Mouse (Mus musculus): ENCODE data around the gene Fmn2.

Fmn2 gene

DNA sequence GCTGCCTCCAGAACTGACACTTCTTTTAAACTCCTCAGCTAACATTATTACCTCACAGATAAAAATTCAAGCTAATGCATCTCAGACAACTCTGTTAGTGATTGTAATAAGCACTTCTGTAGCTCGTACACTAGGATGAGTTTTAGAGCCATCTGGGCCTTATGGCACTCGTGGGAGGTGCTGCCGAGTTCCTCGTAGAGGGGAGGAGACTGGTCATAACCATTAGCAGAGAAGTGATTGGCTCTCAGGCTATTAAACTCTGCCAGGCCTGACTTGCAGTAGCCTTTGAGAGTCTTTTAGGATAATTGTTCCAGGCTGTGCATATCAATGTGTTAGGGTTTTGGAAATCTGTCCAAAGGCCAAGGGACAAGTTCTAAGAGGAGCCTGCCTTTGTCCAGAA is 55.6 kb downstream of the Fmn2 start:
- 32% methylated on average over 4 of the region's 4 CpGs for WGBS

DNA sequence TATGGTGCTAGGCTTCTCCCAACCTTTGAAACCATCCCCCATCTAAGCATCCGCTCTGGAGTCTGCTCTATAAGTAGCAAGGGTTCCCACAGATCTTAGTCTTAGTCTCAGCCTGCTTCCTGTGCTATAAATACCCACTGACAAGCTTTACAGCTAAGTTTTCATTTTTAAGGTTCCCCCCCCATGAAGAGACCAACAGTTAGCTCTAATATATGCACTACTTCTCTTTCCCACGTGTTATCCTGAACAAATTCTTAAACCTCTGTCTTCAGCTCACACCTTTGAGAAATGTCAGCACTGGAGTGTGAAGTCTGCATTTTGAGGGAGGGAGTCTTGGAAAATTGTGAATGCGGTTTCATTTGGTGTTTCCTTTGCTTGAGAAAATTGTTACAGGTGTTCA is 56.2 kb downstream of the Fmn2 start:
- 41% methylated on average over 3 of the region's 3 CpGs for WGBS

DNA sequence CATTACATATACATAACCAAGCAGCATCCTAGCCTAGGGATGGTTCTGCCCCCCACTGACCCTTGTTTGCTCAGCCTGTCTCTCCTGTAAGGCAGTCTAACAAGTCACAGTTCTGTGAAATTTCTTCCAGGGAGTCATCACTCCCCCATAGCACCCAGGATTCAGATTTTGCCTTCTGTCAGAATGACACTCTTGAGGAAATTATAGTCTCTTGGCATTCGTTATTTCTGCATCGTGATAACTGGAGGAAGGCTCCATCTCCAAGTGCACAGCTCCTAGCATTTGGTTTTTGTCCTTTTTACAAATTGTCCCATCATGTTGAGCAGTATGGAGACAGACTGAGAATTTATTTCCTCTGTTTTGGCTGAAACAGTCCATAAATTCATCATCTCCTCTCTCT is 56.9 kb downstream of the Fmn2 start:
- WGBS, result 40% methylated on average over 2 of the region's 2 CpGs

DNA sequence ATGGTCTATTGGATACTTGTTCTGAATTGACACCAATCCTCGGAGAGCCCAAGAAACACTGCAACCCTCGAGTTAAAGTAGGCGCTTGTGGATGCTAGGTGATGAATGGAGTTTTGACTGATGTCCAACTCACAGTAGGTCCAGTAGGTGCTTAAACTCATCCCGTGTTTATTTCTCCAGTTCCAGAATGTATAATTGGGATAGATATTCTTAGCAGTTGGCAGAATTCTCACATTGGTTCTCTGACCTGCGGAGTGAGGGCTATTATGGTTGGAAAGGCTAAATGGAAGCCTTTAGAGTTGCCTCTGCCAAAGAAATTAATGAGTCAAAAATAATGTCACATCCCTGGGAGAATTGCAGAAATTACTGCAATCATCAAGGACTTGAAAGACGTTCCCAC is 62.9 kb downstream of the Fmn2 start:
- WGBS, result 69% methylated on average over 6 of the region's 6 CpGs

DNA sequence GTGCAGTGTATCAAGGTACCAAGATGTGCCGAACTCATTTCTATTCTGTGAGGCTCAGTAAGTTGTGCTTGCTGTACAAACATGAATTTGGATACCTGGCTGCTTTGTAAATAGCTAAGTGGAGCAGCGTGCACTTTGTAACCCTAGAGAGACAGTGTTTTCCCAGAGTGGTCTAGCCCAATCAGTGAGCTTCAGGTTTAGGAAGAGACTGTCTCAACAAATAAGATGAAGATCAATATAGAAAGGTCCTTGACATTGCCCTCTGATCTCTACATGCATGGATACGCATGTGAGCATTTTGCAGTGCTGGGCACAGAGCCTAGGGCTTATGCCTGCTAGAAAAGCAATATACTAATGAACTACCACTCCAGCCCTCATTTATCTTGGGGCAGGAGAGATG is 67.0 kb downstream of the Fmn2 start:
- 95% methylated on average over 3 of the region's 3 CpGs for WGBS

DNA sequence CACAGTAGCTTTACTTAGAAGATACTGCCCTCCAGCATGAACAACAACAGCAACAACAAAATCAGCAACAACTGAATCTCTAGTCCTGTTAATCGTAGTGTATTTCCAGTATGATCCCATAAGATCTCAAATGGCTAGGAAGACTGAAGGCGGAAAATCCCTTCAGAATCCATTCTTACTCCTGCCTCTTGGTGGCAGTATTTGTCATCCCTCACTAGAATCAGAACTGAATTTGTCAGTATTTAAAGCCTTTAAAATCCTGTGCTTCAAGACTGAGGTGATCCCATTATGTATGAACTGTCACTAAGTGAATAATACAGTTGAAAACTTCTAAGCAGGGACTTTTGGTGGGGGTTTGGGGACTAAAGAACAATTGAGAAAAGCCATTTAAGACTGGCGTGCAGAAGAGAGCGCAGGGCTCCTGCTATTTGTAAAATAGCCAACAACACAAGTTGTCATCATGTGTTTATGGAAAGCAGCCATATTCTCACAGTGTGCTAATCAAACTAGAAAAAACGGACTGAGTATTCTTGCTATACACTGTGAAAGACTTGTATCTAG is 90.9 kb downstream of the Fmn2 start:
- WGBS, result 46% methylated on average over 5 of the region's 5 CpGs

DNA sequence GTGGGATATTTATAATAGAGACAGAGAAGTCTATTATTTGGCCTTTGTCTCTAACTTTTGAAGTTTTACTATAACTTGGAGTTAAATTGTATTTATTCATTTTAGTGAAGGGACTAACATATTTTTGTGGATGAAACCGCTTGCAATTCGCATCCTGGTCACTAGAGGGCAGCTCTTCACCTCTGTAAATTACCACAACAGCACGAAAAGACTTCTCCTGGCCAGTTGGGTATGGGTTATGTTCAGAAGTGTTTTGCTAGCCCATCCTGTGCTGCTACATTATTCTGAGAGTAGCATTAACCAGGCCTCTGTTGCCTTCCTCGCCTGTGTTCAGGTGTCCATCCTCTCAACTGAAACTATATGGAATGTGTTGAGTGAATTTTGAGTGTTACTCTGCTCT is 93.4 kb downstream of the Fmn2 start:
- WGBS, result 8% methylated on average over 4 of the region's 4 CpGs

DNA sequence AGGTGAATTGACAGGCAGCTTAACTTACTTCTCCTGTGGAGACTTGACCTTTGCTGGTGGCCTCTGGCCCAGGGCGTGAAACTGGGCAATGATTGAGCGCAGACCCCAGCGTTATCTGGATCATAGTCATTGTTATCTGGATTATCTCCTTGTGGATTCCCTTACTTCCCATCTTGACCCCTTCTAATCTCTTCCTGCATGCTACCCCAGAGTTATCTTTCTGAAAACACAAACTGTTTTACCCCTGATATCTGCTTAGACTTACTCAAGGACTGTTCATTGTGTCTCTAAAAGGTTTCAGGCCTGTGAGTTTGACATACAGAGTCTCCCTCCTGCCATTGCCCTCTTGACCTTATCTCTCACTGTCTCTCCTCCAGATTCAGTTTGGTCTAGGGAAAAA is 95.9 kb downstream of the Fmn2 start:
- WGBS, result 87% methylated on average over 3 of the region's 3 CpGs

DNA sequence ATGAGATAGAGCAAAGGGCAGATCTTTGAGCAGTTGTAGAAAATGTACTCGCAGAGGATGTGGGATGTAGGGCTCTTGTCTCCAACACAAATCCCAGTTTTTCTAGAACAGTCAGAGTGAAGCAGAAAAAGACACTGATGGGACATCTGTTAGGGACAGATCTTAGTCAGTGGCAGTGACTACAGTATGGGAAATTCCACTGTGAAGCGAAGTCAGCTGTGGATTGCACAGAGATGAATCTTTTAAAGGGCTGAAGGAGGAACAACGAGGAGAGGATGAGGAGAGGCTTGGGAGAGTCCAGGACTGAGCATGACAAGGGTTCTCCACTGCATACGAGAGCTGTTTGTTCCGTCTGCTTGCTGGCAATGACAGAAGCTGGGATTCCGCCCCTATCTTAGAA is 96.6 kb downstream of the Fmn2 start:
- WGBS, result 50% methylated on average over 6 of the region's 6 CpGs

DNA sequence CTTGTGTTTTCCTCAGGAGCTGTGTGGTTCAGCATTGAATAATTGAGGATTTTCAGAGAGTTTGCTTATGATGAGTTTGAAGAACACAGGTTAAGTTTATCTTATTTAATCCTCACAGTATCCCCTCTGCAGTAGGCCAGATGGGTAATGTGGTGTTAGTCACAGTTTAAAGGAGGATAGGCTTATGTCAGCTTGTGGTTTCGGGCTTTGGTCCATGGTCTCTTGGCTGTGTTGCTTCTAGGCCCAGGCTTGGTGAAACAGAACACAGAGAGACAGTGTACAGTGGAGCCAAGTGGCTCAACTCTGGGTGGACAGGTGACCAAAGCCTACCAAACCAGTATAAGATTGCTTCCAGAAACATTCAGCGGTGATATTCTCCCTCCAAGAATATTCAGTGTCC is 98.4 kb downstream of the Fmn2 start:
- 90% methylated on average over 2 of the region's 2 CpGs for WGBS

DNA sequence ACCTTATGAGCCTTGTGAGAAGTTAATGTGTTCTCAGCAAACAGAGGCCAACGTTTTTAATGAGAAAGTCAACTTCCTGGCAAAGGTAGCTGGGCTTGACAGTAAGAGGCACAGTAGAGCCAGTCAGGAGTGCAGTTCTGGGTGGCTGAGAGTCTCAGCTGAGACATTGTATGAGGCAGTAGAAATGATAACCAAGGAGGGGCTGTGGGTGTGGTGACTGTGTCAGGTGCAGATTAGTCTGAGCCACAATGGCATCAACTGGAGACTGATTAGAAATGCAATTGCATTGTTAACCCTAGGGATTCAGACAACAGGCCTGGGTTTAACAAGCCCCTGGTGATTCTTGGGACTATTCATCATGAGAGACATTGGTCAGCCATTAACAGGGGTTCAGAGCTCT is 99.0 kb downstream of the Fmn2 start:
- WGBS, result 44% methylated on average over 1 of the region's 1 CpGs

DNA sequence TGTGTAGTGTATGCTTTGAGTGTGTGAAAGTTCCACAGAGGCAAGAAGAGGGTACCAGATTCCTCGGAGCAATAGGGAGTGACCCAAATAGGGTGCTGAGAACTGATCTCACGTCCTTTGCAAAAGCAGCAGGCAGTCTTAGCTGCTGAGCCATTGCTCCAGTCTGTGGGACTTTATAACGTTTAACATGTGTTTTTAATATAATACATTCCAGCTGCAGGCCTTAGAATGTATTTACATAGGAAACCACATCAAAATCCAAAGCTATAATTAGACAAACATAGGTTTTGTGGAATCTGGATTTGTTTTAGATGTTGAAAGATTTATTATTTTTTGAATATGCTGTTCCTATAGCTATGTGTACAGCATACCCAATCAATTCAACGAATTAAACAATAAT is 115.7 kb downstream of the Fmn2 start:
- WGBS, result 82% methylated on average over 4 of the region's 4 CpGs

DNA sequence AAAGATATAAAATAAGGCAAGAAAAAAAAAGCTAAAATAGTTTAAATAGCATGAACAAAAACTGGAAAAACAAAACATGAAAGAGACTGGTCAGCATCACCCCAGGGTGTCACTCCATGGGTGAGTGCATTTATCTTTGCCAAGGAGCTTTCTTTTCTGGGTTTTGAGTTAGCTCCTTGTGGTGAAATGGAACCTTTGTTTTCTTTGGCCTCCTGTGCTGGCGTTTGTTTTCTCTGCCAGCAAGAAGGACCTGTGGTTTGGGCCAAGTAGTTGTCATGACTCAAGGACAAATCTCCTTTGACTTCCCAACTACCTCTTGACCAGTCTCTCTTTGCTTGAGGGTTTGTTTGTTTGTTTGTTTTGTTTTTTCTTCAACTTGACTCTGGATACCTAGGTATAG is 119.9 kb downstream of the Fmn2 start:
- WGBS, result 32% methylated on average over 1 of the region's 1 CpGs

DNA sequence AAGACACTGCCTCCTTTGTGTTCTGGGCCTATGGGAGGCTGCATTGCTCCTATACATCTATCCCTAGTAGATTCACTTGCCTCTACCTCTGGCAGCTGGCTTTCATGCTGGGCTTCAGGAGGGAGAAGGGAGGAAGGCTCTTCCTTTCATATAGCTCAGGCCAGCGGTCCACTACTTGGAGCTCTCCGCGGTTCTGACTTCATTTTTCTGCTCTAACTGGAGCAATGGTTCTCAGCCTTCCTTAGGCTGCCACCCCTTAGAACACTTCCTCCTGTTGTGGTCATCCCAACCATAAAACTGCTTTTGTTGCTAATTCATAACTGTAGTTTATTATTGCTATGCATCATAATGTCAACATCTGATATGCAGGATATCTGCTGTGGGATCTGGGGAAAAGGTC is 121.4 kb downstream of the Fmn2 start:
- 52% methylated on average over 3 of the region's 3 CpGs for WGBS

DNA sequence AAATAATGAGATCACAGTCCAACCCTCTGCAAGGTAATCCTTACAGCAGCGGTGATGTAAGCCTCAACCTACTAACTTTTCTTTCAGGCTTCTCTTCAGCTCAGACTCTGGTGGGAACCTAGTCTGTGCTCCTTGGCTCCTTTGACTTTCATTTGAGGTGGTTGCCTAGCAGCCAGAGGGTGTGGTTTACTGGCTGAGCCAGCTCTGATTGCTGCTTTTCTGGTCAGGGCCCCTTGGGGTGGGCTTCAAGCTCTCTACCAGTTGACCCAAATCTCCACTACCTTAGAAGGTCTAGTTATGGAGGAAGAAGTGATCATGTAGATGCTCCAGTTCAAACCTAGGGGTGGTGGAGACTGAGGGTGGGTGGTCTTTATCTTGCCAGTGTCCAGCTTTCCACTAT is 128.4 kb downstream of the Fmn2 start:
- 78% methylated on average over 1 of the region's 1 CpGs for WGBS

DNA sequence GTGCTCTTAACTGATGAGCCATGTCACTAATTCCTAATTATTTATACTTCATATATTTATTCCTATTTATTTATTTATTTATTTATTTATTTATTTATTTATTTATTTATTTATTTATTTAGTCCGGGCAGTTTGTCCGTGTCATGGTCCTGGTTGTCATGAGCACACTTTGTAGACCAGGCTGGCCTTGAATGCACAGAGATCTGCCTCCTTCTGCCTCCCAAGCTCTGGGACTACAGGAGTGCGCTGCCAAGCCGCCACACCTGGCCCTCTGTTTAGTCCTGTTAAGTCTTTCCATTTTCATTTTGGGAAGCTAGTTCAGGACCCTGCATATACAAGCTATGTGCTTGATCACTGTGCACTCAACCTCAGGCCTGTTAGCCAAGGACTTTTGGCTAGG is 134.7 kb downstream of the Fmn2 start:
- 95% methylated on average over 4 of the region's 4 CpGs for WGBS

DNA sequence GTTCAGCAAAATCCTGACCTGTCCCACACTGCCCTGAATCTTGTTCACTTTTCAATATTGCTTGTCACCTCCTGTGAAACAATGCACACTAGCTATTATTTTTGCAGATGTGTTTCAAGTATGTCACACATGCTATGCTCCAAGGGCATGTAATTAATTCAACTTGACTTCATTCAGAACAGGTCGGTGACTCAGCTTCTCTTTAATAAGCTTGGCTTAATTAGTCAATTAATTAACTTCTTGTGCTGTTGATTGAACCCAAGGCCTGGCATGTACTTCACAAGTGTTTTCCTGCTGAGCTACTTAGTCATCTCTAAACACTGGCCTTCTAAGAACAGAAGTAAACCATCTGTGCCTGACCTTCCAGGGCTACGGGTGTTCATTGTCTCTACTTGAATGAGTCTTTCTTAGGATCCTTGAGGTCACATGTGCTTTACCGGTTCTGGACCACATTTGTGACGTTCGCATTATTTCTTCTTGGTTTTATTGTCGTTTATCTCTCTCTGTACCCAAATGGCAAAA is 136.0 kb downstream of the Fmn2 start:
- 59% methylated on average over 6 of the region's 6 CpGs for WGBS

DNA sequence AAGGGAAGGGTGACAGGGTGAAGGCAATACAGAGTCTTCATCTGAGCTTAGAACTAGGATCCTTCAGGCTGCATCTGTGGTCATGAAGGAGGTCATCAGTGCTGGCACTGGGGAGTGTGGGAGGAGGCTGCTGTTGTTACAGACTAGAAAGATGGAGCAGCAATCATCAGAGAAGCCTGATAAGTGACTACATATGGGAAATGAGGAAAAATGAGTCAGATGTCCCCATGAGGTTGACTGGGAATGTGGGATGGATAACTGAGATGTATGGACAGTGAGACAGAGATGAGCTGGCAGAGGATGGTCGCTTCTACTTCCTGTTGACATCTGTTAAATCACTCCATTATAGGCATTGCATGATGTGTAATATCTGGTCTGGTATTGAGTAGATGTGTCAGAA is 139.3 kb downstream of the Fmn2 start:
- 67% methylated on average over 1 of the region's 1 CpGs for WGBS

DNA sequence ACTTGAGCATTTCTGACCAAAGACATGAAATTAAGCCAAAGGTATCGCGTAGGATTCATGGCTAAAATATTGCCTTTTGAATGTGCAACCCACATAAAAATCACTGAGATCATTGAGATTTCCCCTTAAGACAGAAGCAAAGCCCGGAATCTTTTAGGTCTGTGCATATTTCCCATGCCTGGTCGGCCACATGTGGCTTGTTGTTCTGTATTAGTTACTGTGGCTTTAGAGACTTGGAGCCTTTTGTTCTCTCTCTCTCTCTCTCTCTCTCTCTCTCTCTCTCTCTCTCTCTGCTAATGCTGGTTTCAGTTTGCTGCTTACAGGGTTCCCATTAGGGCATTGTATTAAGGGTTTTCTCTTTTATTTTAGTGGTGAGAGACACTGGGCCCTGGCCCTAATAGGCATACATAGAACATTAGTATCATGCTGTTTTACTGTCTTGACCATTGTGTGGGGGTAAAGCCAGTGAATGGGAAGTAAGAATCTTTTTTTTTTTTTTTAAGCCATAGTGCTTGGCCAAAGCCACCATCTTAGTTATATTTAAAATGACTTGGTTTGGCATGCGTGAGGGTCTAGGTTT is 141.9 kb downstream of the Fmn2 start:
- WGBS, result 72% methylated on average over 5 of the region's 5 CpGs

DNA sequence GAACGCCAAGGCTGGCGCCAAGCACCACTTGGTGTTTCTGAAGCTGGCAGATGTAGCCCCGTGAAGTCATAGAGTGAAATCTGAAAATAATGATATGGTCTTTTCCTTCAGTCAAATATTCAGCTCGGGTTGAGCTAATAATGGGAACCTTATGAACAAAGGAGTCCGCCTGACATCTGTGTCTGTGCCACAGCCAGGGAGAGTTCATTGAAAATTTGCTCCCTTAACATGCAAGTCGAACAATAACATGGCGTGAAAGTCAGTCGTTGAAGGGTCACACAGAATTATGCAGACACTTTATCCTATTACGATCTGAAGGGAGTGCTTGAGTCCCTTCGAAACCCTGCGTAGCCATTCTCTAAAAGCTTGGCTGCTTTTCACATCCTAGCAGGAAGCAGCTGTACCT is 147.8 kb downstream of the Fmn2 start:
- 75% methylated on average over 11 of the region's 11 CpGs for WGBS

DNA sequence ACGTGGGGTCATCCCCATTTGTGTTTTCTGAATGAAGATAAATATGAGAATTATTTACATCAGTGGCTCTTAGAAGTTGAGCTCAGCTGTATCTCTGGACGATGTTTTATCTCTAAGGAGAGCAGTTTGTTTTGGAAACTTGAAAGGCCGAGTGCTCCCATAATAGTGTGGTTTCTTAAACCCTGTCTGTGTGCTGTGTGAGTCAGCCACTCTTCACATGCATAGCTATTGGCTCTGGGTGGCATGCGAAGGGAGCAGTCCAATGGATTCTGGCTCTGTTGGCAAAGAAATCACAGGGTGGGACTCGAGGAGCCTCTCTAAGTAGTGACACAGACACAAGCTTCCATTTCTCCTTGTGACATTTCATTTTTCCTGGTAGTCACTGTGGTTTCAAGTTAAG is 152.9 kb downstream of the Fmn2 start:
- 26% methylated on average over 5 of the region's 5 CpGs for WGBS

DNA sequence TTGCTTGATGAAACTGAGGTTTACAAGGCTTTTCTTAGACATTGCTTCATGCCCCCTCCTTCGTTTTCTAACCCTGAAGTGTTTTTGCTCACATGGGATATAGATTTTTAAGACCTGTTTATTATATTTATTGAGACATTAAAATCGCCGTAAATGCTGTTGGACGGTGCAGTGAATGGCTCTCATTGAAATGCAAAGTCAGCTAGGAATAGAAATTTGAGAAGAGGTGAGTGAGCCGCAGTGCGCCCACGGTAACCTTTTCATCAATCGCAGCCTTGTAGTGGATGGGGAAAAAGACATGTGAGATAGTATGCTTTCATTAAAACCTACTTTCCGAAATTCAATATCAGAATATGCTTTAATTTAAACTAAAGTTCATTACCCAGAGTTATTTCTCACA is 153.7 kb downstream of the Fmn2 start:
- 80% methylated on average over 9 of the region's 9 CpGs for WGBS

DNA sequence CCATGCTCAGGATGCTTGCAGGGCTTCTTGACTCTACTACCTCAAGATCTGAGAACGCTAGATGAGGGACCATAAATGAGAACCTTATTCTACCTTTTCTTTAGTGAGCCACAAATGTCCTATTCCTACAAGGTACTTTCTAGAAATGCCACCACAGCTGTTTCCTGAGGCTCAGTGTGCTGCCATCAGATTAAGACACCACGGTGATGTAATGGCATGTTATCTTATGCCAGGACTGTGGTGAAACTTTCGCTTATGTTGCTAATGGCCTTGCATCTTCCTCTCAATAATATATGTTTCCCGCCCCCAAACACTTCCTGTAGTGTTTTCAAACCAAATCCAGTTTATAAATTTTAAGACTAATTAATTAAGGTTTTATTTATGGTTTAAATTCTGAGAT is 154.9 kb downstream of the Fmn2 start:
- 94% methylated on average over 4 of the region's 4 CpGs for WGBS

Measured in cerebral cortex, adult 2 months (tissue).